Mouse (Mus musculus) right cerebral cortex, postnatal 10 days (tissue): Measurements from ENCODE around the gene Tmem106b.

Experiments used
- DNase-seq, 2 experiments: peaks; one replicate each; pipeline ENCODE4 v3.0.0; 2021; ENCODE audit warnings: low spot score in 2 of 2

Tmem106b gene

GRCm38 (mm10) chr6:13069302-13070146, at the start of gene Tmem106b:
Gene Tmem106b (plus strand): TSS chr6:13069759.
- peak; percentile 97 to 98 for DNase-seq

- no peak for DNase-seq
These were observed 48.1 kb upstream of the Tmem106b start for GRCm38 (mm10) chr6:13021245-13022100.

- DNase-seq: no peak
These were observed 39.0 kb upstream of the Tmem106b start for GRCm38 (mm10) chr6:13030558-13030957.

GRCm38 (mm10) chr6:13030961-13031360, 38.6 kb upstream of the Tmem106b start:
- DNase-seq: peak; percentile 26

GRCm38 (mm10) chr6:13052408-13053200, 17.0 kb upstream of the Tmem106b start:
- no peak for DNase-seq

GRCm38 (mm10) chr6:13061276-13062039, 8.1 kb upstream of the Tmem106b start:
- no peak for DNase-seq

GRCm38 (mm10) chr6:13062063-13062462, 7.5 kb upstream of the Tmem106b start:
- no peak for DNase-seq

GRCm38 (mm10) chr6:13062691-13063255, 6.8 kb upstream of the Tmem106b start:
- no peak for DNase-seq

GRCm38 (mm10) chr6:13070147-13070425, 527 bp downstream of the Tmem106b start:
- no peak for DNase-seq

- peak in 1 of 2 experiments; percentile 34 for DNase-seq
These were observed 926 bp downstream of the Tmem106b start for GRCm38 (mm10) chr6:13070485-13070884.

- DNase-seq: no peak
These were observed 3.5 kb downstream of the Tmem106b start for GRCm38 (mm10) chr6:13073036-13073435.

- no peak for DNase-seq
These were observed 4.3 kb downstream of the Tmem106b start for GRCm38 (mm10) chr6:13073876-13074275.

- DNase-seq: peak; percentile 72 to 79
These were observed 13.3 kb downstream of the Tmem106b start for GRCm38 (mm10) chr6:13082881-13083280.

GRCm38 (mm10) chr6:13096656-13097435, 27.3 kb downstream of the Tmem106b start:
- DNase-seq: peak; percentile 31 to 40

- DNase-seq: no peak
These were observed 30.6 kb downstream of the Tmem106b start for GRCm38 (mm10) chr6:13100137-13100536.

- DNase-seq: no peak
These were observed 39.1 kb downstream of the Tmem106b start for GRCm38 (mm10) chr6:13108662-13109061.

GRCm38 (mm10) chr6:13137255-13137654, 67.7 kb downstream of the Tmem106b start:
- no peak for DNase-seq
